Comparison of ENCODE assay signal across 8 mouse cellular contexts in the genomic region with DNA sequence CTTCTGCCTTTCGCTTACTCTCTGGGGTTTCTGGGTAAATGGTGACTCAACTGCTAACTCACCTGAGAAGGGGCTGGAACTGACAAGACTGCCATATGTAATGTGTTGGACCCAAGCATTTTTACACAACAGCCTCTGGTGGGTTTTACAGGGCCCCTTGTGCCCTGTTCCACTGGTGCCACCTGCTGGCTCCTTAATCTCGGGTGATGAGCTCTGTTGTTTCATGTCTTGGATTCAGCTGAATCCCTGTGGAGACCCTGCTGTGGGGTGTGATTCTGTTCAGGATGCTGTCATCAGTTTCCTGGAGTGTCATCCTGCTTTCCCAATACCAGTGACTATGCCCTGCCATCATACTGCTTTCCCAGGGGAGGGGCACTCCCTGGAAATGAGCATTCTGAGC. TPM values are rescaled to one million over a fixed set of nuclear protein-coding genes. Genes with fewer than 3 reads are reported as not detected.
DNase-seq lines count a peak whose midpoint lies in the region.

No protein-coding gene starts in this region.

- DNase-seq in embryo, embryonic 10.5 days (ENCODE audit: low spot score) = peak; percentile 5
- no peak for DNase-seq in embryo, embryonic 10 days (ENCODE audit: low spot score)
- peak; percentile 3 to 8 for DNase-seq in left cerebral cortex, postnatal 25 days (ENCODE audit: low spot score in 2 of 2)
- DNase-seq in left cerebral cortex, adult 8-10 months (ENCODE audit: low spot score in 2 of 2) = no peak
- DNase-seq in NIH3T3 (ENCODE audit: low read depth) (peak; percentile 39), adipocyte (ENCODE audit: low spot score) (no peak)
- peak; percentile 14 to 71 for DNase-seq in kidney, postnatal 36 days
- DNase-seq in thymus, postnatal 4 days = peak; percentile 76

- intact Hi-C loops in left cerebral cortex, postnatal 25 days (cut with DNase I) = loop anchor here (5.0 kb wide), 1 partner anchor 86 kb away; no protein-coding TSS in a partner anchor

RNA-seq across cellular contexts. Expression of a gene that starts 6.2 kb away (rescaled TPM):
- total RNA-seq in left cerebral cortex, postnatal 25 days (2021) = not detected
- total RNA-seq in left cerebral cortex, adult 8-10 months (2022) = not detected

RNA-seq across cellular contexts. Expression of a gene that starts 20.0 kb away (rescaled TPM):
- not detected for total RNA-seq in left cerebral cortex, postnatal 25 days (2021)
- not detected for total RNA-seq in left cerebral cortex, adult 8-10 months (2022)

RNA-seq across cellular contexts. Expression of a gene that starts 41.8 kb away (rescaled TPM):
- 1 to 10 TPM in 1 of 2 experiments, under 1 TPM in 1; 0.92 to 1.2 TPM for total RNA-seq in left cerebral cortex, postnatal 25 days (2021)
- total RNA-seq in left cerebral cortex, adult 8-10 months (2022) = 1 to 10 TPM in 3 of 4 experiments, under 1 TPM in 1; 0.91 to 2.6 (median 1.8) TPM

RNA-seq across cellular contexts. Expression of a gene that starts 43.6 kb away (rescaled TPM):
- total RNA-seq in left cerebral cortex, postnatal 25 days (2021) = under 1 TPM; 0.11 to 0.18 TPM
- total RNA-seq in left cerebral cortex, adult 8-10 months (2022) = under 1 TPM; 0.37 to 0.59 (median 0.51) TPM

Comparison
In these comparisons a context has a peak if more than half of its experiments do, and no peak if none do; other contexts are left out.
1. DNase-seq: peak in embryo, embryonic 10.5 days (single experiment), left cerebral cortex, postnatal 25 days (2 of 2), NIH3T3 (single experiment), kidney, postnatal 36 days (2 of 2) and thymus, postnatal 4 days (single experiment); none in embryo, embryonic 10 days (single experiment), left cerebral cortex, adult 8-10 months (0 of 2) and adipocyte (single experiment).